Mouse (Mus musculus) frontal cortex, adult 2 months (tissue): ENCODE measurements around the gene Ganc. TPM values are rescaled to one million over a fixed set of nuclear protein-coding genes. Genes with fewer than 3 reads are reported as not detected.

ENCODE experiments used
- DNase-seq, 2 experiments: peaks; one replicate each; pipeline ENCODE4 v3.0.0; 2022; ENCODE audit warnings: low spot score in 1 of 2; ENCODE audit errors: extremely low spot score in 1 of 2
- polyA plus RNA-seq: library from polyadenylated mRNA; depleted of rRNA; stranded (reverse); fragments of >200 nt; gene quantifications from 2 replicates; pipeline ENCODE4 v1.2.3, GENCODE M21; 2012

Gene Ganc
- polyA plus RNA-seq, 1 experiment, result 11.1 TPM

DNA sequence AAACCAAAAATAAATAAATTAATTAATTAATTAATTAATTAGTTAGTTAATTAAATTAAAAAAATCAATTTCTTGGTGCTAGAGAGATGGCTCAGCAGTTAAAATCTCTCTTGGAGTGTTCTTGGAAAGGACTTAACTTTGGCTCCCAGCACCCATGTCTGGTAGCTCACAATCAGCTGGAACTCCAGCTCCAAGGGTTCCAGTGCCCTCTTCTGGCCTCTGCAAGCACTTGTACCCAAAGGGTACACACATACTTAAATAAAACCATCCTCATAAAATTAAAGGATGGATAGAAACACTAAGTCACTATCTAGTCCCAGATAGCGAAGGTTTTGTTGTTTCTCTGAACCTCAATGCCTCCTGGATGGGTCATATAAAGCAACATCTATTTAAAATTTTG, 43.6 kb downstream of the Ganc start:
- no peak for DNase-seq

DNA sequence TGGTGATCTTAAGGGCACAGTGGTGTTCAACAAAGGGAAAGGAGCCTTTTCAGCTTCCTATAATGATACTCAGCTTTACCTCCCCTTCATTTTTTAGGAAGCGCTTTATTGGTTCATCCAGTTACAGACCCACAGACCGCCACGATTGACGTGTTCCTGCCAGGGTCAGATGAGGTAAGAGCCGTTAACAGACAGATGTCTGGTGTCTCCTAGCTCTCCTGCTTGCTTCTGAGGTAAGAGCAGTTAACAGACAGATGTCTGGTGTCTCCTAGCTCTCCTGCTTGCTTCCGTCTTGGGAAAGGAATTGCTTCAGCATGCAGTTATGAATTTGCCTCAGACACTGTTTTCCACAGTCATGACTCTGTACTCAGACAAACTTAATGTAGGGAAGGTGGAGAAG, 47.0 kb downstream of the Ganc start:
- DNase-seq, result no peak

DNA sequence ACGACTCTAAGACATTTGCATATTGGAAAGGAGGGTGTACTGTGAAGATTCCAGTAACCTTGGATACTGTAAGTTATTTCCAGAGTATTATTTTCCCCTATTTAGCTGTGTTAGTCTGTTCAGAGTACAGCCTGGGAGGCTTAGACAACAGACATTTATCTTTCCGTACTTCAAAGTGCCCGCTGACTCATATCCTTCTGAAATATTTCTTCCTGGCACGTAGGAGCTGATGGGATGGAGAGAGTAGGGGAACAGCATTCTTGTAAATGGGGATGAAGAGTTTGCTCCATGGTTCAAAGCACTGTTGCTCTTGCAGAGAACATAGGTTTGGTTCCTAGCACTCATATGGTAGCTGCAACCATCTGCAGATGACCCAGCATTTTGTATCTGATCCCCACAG, 48.9 kb downstream of the Ganc start:
- peak in 1 of 2 experiments; percentile 13 for DNase-seq

DNA sequence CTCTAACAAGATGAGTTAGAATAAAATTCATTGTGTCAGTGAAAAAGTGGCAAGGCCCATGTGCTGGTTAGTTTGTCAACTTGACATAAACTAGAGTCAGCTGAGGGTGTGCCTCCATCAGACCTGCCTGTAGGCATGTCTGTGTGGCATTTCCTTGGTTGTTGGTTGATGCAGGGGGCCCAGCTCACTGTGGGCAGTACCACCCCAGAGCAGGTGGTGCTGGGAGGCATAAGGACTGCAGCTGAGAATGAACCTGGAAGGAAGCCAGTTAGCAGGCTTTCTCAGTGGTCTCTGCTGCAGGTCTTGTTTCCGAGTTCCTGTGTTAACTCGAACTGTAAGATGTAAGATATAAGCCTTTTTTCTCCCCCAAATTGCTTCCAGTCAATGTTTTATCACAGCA, 51.3 kb downstream of the Ganc start:
- no peak for DNase-seq

DNA sequence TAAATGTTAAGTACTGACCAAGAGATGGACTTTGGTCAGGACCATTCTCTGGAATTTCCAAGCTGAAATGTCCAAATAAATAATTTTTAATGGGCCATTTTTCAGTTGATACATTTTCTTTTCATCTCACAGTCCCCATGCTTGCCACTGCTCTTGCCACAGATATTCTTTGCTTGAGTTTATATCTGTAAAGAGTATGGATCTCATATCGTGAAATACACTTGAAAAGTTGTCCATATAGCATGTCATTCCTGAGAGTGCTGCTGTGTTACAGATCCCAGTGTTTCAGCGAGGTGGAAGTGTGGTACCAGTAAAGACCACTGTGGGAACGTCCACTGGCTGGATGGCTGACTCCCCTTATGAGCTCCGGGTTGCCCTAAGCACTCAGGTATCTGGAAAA, 52.0 kb downstream of the Ganc start, which contains the start of gene Capn3:
TSS of gene Capn3 (plus strand) at position 301 of the 400 bp plus-strand sequence.
- no peak for DNase-seq

DNA sequence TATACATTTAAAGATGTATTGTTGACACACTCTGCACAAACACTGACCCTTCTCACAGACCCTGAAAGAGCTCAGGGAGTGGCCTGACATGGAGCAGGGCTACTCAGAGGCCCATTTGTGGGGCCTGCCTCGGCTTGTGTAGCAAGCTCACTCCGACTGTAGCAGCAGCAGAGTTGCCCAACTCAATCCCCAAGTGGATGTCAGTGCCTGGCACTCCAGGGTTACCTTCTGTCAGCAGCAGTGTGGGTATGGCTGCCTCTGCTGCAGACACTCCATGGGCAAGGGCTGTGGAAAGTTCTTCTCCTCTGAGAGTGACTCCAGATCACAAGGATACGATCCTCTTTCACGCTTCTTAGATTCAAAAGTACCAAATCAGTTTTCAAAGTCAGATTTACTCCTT, 56.5 kb downstream of the Ganc start:
- no peak for DNase-seq

DNA sequence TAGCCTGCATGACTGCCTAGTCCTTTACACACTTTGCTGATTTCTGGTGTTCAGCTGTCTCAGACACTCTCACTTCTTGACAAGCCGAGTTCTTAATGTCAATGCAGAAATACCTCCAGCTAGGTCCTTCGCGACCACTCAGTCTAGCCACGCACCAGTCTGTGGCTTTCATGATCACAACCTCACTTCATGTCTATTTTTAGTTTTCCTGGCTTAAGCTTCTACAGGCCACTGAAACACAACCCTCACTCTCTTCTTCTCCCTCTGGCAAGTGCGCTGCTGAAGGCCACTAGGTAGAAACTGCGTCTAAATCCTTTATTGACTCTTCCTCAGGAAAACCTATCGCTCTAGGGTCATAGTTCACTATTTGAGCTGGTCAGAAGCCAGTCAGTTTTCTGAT, 59.6 kb downstream of the Ganc start:
- DNase-seq, result no peak

DNA sequence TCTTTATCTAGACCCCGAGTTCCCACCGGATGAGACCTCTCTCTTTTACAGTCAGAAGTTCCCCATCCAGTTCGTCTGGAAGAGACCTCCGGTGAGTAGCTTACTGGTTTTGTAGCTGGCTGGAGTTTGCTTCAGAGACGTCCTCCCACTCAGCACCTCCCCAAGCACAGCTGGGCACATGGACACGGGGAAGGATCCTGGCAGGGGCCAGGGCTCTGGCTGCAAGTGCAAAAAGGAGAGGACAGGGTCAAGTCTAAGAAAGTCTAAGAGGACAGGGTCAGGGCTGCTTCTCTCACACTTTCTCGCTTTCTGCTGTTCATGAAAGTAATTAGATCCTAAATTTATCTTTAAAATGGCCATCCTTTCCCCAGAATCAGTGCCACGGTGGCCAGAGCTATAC, 60.4 kb downstream of the Ganc start:
- DNase-seq, result no peak

DNA sequence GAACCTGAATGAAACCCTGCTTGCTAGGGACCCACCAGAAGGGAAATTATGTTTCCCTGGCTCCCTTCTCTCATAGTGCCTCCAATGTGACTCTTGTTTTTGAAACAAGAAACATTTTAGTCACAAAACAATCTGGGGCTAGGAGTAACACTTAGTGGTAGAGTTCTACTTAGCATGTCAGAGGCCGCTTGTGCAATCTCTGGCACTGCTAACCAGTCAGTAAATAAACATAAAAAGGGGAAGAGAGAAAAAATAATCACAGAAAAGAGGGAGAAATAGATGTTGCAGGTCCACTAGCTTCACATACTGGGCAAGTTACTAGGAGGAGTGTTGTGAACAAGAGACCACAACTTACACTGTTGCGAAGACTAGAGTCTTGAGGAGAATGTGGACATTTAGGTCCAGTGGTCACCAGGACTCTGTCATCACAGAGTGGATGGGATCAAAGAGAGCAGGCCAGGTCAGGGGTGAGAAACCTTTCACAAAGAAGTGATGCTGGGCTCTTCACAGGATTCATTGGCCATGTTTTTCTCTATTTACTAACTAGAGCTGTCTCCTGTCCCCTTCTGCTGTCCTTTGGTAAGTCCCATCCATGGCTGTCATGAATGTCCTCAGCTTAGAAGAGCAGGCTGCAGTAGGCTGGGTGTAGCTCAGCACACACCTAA, 61.2 kb downstream of the Ganc start:
- DNase-seq, result no peak

DNA sequence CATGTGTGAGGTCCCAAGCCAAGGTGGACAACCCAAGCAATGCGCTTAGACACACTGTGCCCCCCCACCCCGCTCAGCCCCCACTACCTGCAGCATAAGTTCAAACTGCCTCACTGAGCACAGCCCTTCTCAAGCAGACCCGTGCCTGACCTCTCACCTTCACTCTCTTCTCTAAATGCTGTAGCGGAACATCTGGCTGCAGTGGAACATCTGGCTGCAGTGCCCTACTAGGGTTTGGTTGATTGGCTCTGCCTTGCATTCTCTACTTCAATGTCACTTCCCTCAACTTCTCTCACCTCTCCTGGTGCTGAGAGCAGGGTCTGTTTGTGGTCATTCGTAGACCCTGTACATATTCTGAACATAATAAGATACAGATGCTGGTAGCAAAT, 61.7 kb downstream of the Ganc start:
- DNase-seq, result no peak

DNA sequence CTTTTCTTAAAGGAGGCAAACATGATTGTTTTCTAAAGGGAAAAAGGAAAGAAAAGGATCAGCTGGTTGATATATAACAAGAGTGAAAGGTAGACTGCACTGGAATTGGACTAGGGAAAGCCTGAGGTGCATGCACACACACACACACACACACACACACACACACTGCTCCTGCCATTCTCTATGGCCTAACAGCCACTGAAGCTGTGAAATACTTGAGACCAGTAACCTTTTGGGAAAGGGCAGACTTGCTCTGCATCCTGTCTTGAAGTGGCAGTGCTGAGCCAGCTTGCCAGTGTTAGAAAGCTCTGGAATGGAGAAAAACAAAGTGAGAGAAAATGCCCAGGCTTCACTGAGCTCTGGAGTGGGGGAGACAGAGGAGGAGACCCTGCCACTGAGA, 64.3 kb downstream of the Ganc start:
- DNase-seq, result no peak

DNA sequence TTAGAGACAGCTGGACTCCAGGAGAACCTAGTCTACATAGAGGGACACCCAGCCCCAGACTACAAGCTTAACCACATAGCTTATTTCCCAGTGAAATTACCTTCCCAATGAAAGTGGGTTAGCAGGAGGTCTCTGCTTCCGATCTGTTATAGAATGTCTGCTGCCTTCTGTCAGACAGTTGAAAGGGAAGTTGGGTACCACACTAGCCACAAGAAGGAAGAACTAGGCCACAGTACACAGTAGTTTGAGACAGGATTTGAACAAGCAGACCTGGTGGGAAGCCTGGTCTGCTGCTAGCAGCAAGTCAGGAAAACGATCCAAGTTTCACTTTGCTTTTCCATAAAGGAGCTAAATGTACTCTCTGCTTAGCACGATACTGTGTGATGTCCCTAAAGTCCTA, 65.5 kb downstream of the Ganc start:
- DNase-seq, result no peak

DNA sequence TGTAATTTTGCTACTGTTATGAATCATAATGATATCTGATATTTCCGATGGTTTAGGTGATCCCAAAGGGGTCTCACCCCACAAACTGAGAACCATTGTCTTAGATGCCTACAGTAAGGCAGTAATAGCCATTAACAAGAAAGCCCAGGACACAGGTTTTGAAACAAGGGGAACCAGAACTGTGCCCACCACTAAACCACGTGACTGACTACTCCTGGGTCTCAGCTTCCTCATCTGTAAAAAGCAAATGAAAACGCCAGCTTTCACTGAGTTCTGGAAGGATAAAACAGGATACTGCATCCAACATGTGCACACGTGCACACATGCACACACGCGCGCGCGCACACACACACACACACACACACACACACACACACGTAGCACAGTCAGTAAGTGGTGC, 66.0 kb downstream of the Ganc start:
- no peak for DNase-seq

DNA sequence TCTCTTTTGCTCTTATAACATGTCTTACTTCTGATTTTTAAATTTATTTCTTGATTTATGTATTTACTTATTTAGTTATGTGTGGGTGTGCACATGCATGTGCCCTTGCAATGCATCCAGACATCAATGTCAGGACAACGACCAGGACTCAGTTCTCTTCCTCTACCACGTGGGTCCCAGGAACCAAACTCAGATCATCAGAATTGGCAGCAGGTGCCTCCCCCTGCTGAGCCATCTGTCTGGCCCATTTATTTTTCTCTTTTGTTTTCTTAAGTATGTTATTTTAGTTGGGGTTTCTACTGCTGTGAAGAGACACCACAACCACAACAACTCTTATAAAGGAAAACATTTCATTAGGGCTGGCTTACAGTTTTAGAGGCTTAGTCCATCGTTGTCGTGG, 67.2 kb downstream of the Ganc start:
- no peak for DNase-seq

DNA sequence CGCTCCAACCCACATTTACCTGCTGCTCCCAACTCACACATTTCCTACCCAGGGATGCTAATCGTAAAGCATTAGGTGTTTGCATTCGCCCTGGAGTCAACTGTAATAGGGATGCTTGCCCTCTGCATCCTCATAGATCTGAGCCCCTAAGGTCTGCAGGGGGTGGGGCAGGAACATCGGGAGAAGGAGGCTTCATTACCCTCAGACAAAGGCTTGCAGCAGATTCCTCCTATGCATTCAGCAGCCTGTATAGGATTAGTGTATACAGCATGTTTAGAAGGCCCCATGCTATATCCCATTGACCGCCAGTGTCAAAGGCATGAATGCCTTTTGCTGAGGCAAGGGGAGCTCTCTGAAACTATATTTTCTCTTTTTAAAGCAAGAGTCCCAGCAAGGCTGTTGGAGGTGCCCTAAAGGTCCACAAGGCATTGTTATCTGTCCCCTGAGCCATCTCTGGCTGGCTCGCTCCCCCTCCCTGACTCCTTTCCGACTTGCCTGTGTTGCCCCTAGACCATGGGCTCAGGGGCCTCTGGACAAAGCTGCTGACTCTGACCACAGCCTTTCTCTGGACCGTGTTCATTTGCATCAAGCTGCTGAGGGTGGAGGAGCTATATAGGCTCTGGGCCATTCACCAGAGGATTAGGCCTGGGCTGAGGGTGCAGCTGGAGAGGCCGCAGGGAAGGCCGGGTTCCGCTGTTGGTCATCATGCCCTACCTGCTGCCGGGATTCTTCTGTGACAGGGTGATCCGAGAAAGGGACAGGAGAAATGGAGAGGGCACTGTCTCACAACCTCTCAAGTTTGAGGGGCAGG, 72.8 kb downstream of the Ganc start:
- DNase-seq, result no peak

DNA sequence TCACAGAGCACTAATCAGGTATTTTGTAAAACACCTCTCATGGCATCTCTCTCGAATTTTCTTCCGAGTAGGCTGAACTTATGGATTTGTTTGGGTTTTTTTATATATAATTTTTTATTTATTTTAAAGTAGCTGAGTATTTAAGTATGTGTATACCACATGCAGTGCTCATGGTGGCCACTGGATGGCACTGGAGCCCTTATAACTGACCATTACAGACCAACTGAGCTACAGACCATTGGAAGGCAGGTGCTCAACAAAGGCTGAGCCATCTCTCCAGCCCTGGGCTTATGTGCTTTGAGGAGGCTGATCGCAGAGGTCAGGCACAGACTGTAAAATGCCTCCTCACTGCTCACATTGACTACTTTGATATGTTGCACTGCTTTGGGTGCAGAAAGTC, 74.9 kb downstream of the Ganc start:
- peak; percentile 44 to 82 for DNase-seq

DNA sequence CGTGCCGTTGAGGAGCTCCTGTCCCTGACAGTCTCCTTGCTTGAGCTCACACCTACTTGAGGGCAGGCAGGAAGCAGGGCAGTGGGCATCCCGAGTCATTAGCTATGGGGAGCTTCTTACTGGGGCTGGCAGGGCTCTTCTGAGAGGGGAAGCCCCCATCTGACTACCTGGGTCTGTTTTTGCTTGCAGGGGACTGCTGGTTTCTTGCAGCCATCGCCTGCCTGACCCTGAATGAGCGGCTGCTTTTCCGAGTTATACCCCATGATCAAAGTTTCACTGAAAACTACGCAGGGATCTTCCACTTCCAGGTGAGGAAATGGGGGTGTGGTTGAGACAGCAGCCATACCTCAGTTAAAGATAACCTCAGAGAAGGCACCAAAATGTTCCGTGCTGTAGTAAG, 78.2 kb downstream of the Ganc start:
- no peak for DNase-seq

DNA sequence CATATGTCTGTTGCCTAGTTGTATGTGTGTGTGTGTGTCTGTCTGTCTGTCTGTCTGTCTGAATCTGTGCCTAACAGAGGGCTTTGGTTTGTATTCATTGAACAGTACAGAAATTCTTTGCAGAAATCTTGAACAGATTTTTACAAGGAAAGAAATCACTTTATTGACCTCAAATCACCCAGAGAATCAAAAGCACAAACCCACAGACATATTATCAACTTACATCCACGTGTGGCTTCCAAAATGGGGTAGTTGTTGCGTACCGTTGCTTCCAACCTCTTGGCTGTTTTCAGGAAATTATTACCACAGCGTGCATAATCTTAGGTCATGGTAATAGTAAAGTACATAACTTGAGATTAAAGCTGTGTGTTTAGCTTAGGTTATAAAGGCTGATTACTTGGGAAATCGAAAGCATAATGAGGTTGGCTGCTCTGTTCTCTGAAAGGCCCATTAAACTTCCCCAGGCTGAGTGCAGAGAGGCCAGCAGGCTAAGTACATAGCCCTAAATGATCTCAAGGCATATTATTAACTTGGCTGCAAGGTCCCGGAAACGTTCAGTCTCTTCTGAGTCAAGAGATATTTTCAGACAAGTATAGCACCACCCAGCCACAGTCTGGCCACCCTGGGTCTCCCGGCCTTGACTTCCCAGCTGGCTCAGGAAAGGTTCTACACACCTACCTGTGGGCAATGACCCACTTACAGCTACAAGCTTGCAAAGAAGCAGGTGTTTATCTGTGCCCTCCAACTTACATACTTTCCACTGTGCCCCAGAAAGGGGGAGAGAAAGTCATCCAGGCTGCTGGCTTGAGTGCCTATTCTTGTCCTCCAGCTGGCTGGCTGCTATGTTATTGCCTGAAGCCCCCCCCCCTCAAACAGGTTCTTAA, 79.1 kb downstream of the Ganc start:
- no peak for DNase-seq

DNA sequence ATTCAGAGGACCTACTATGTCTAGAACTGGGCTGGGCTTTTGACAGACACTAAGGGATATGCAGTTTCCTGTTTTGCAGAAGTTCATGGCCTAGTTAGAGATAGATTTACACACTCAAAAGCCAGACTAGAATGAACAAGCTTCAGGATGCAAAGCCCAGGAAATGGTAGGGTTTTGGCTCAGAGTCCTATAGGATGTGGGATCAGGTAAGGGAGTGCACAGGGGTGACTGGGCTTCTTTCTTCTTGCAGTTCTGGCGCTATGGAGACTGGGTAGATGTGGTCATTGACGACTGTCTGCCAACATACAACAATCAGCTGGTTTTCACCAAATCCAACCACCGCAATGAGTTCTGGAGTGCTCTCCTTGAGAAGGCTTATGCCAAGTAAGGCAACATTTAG, 80.5 kb downstream of the Ganc start:
- DNase-seq, result no peak

DNA sequence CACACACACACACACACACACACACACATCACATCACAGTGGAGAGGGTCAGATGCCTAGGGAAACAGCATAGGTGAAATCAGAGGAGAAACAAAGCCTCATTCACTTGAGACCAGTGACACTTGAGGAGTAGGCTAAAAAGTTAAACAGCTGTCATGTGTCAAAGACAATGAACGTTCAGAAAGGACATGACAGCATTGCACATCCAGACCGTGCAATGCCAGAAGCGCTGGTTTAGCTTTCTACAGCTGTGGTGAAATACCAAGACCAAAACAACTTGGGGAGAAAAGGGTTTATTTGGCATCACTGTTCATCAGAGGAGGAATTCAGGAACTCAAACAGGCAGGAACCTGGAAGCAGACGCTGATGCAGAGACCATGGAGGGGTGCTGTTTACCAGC, 89.6 kb downstream of the Ganc start:
- no peak for DNase-seq

DNA sequence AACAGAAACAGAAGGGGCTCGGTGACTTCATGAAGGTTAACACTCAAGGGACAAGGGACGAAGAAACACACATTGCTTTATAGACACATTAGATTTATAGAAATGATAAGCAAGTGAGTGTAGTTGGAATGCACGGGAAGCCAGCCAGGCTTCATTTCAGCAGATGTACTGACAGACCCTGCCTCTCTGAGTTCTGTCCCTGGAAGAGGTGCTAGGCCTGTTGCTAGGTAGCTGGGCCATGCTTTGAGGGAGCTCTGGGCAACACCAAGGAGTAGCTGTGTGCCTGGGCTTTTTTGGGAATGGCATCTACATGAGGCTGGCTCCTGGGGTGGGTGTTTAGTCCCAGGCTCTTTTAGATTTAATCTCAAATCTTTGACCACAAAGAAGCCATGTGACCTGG, 92.8 kb downstream of the Ganc start:
- peak; percentile 27 to 45 for DNase-seq
